Mouse (Mus musculus) kidney, embryonic 15.5 days (tissue): Measurements from ENCODE around the gene Rasgrf1. TPM values are rescaled to one million over a fixed set of nuclear protein-coding genes. Genes with fewer than 3 reads are reported as not detected.

Experiments
- ATAC-seq: fragments of 200-750 bp; cut with Nextera tagmentation; replicated peaks from 2 replicates; pipeline ENCODE4 v1.8.0; 2017; ENCODE audit warnings: moderate TSS enrichment; ENCODE audit not compliant: low FRiP score
- H3K27ac ChIP-seq: fragments of 300-500 bp; sonication (generic); 2 replicates; pipeline ENCODE4 v1.5.1; 2015; ENCODE audit warnings: mild to moderate bottlenecking, inconsistent platforms
- H3K27me3 ChIP-seq: fragments of 300-500 bp; sonication (generic); 2 replicates; pipeline ENCODE4 v1.6.1; 2015; ENCODE audit warnings: inconsistent platforms
- H3K36me3 ChIP-seq: fragments of 300-500 bp; sonication (generic); 2 replicates; pipeline ENCODE4 v1.6.1; 2015; ENCODE audit warnings: inconsistent platforms
- H3K4me1 ChIP-seq: fragments of 300-500 bp; sonication (generic); 2 replicates; pipeline ENCODE4 v1.6.1; 2015; ENCODE audit warnings: inconsistent platforms
- H3K4me2 ChIP-seq: fragments of 300-500 bp; sonication (generic); 2 replicates; pipeline ENCODE4 v1.6.1; 2015; ENCODE audit warnings: moderate library complexity, mild to moderate bottlenecking, inconsistent platforms
- H3K4me3 ChIP-seq: fragments of 300-500 bp; sonication (generic); replicated peaks from 2 replicates; pipeline ENCODE4 v1.5.1; 2015; ENCODE audit warnings: mild to moderate bottlenecking, inconsistent platforms
- H3K9ac ChIP-seq: fragments of 300-500 bp; sonication (generic); 2 replicates; pipeline ENCODE4 v1.6.1; 2015; ENCODE audit warnings: mild to moderate bottlenecking, inconsistent platforms
- H3K9me3 ChIP-seq: fragments of 300-500 bp; sonication (generic); replicated peaks from 2 replicates; pipeline ENCODE4 v1.6.1; 2016; ENCODE audit warnings: inconsistent platforms
- WGBS: fragments of 180-500 bp; shearing (Covaris S2); methylation state at CpG from one replicate; pipeline ENCODE4 v1.1.7; 2015; ENCODE audit warnings: mixed read lengths; 5-methylcytosine and 5-hydroxymethylcytosine counted together
- polyA plus RNA-seq: library from polyadenylated mRNA; unstranded; fragments of >200 nt; fragmentation: Nextera tagmentation; extraction: Ambion mirVana; gene quantifications from 2 replicates; pipeline ENCODE4 v1.2.1, GENCODE M21; 2015

The Rasgrf1 gene
- polyA plus RNA-seq, result 0.08 and 0.14 TPM in 2 replicates

DNA sequence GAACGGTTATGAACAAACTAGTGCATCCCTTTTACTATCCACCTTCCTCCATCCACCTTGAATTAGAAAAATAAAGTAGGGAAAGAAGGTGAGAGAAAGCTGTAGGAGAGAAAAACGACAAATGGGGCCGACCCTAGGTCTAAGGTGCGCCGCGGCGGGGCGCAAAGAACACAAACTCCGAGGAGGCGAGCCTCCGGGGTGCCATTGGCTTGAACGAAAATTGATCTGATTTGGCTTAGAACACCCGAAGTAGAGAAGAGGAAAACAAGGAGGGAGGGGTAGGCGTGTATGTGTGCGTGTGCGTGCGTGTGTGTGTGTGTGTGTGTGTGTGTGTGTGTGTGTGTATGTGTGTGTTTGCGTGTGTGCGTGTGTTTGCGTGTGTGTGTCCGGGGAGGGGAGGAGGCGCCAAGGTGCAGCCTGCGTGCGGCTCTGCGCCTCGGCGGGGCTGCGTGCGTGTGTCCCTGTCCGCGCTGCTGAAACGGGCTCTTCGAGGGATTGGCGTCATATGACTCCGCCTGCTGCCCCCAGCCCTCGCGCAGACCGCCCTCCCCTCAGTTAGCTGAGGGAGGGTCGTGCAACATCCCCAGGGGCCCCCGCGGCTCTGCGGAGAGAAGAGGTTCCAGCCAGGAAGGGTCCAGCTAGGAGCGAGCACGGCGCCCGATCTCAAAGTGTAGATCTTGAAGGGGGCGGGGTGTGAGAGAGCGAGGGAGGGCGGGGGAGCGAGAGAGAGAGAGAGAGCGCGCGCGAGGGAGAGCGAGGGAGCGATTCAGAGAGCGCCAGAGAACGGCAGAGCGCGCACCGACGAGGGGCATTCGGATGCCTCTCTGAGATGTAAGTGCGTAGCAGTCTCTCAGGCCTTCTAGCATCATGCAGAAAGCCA is at the start of gene Rasgrf1:
TSS of gene Rasgrf1 (plus strand) at position 778 of the 880 bp plus-strand sequence.
- Histone ChIP-seq H3K27me3 (peaks cover 93% of the 10 kb centered on the region), H3K36me3 (no peaks in the 10 kb centered on the region), H3K27ac (no peak within 1 kb of the TSS), H3K4me1 (peaks cover 27% of the 10 kb centered on the region), H3K9ac (no peak within 1 kb of the TSS), H3K4me2 (peak within 1 kb of the TSS; percentile 92), H3K9me3 (no peaks in the 10 kb centered on the region), H3K4me3 (peak within 1 kb of the TSS; percentile 51)
- WGBS, result 1% methylated on average over 60 of the region's 64 CpGs
- ATAC-seq, result peak; percentile 63

DNA sequence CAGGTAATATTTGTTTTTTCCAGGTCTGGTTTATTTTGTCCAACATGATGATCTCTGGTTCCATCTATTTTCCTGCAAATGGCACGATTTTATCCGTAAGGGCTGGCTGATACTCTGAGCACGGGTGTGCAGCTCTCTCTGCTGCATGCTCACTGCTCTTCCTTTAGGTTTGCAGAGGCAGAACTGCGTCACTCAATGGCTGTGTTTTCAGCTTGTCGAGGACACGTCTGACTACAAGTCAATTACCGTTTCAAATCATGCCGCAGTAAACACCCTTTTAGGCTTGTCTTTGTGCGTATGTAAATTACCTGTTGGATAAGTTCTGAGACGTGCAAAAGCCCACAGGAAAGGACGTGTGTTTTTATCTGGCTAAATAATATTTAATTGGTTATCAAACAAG is 49.6 kb upstream of the Rasgrf1 start:
- no peak for ATAC-seq
- no peak overlapping the region for H3K4me2 ChIP-seq
- 67% methylated on average over 11 of the region's 11 CpGs for WGBS
- H3K36me3 ChIP-seq, result no peaks in the 10 kb centered on the region
- no peak overlapping the region for H3K4me3 ChIP-seq
- no peak overlapping the region for H3K9ac ChIP-seq
- H3K9me3 ChIP-seq, result no peaks in the 10 kb centered on the region
- no peak overlapping the region for H3K27ac ChIP-seq
- no peaks in the 10 kb centered on the region for H3K4me1 ChIP-seq
- H3K27me3 ChIP-seq, result peaks cover 4% of the 10 kb centered on the region; the same call in 1 of the 2 replicates

DNA sequence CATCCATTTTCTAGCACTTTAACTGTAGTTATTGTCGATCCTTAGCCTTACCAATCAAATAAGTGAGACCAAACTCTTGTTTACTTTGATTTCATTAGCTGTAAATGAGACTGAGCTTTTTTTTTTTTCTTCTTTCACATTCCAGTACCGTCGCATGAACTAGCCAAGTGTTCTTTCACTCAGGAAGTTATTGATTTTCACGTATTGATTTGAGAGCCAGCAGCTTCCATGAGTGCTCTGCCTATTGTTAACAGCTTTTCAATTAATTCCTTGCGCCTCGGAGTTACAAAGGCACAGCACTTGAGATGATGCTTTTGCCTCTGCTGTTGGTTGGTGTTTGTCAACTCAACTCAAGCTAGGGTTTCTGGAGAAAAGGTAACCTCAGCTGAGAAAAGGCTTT is 49.1 kb upstream of the Rasgrf1 start:
- WGBS, result 73% methylated on average over 6 of the region's 6 CpGs
- Histone ChIP-seq H3K4me1 (no peaks in the 10 kb centered on the region), H3K27me3 (peaks cover 5% of the 10 kb centered on the region; the same call in 1 of the 2 replicates), H3K9me3 (no peaks in the 10 kb centered on the region), H3K27ac (no peak overlapping the region), H3K36me3 (no peaks in the 10 kb centered on the region), H3K4me2 (no peak overlapping the region), H3K9ac (no peak overlapping the region), H3K4me3 (no peak overlapping the region)
- no peak for ATAC-seq

DNA sequence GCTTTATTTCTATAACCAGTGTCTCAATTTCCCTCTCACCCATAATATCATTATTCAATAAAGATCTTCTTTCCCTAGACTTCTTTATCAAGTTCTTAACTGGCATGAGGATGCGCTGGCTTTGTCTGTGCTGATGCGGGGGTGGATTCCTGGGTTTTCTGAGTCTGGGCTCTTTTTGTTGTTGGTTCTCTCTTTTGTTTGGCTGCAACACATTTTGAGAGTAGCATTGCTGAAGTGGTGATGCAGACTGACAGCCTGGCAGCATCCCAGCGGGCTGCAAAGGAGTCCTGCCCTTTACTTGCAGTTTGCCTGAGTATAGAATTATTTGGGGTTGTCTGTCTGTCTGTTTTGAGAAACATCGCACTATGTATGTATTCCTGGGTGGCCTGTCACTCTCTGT is 42.6 kb upstream of the Rasgrf1 start:
- 38% methylated on average over 4 of the region's 4 CpGs for WGBS
- H3K27ac ChIP-seq, result no peak overlapping the region
- no peak overlapping the region for H3K4me3 ChIP-seq
- 0 out of 2 replicates have a peak, but pooled peaks cover 4% of the 10 kb centered on the region for H3K4me1 ChIP-seq
- no peaks in the 10 kb centered on the region for H3K9me3 ChIP-seq
- no peak overlapping the region for H3K4me2 ChIP-seq
- no peaks in the 10 kb centered on the region for H3K36me3 ChIP-seq
- H3K9ac ChIP-seq, result no peak overlapping the region
- ATAC-seq, result no peak
- peaks cover 61% of the 10 kb centered on the region for H3K27me3 ChIP-seq

DNA sequence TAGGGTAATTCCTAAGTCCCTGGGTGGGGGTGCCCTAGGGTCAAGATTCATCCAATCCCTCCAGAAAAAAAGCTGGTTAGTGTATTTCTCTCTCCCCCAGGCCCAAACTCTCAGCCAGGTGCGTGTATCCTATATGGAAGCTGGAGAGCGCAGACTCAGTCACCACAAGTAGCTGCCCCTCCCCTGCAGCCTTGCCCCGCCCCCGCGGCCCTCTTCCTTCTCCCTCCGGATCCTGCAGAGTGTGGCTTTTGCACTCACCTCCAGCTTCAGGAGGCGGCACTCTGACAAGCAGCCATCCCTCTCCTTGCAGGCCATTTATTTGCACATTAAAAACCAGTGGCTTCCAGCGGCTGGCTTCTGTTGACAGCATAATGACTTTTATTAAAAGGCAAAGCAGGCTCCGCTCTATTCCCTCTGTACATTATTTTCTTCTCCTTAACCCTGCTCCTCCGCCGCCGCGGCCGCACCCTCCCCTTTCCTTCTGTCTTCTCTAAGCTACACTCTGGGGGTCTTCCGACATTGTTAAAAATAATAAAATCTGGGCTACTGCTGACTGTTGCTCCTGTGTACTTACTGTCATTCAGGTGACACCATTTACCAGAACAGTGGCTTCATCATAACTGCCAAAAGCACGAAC is 41.5 kb upstream of the Rasgrf1 start:
- peak; percentile 80 for ATAC-seq
- H3K36me3 ChIP-seq, result no peaks in the 10 kb centered on the region
- no peak overlapping the region for H3K27ac ChIP-seq
- 3% methylated on average over 16 of the region's 16 CpGs for WGBS
- H3K9me3 ChIP-seq, result no peaks in the 10 kb centered on the region
- H3K9ac ChIP-seq, result no peak overlapping the region
- peak overlapping the region; percentile 22 for H3K4me3 ChIP-seq
- H3K4me2 ChIP-seq, result peak overlapping the region; percentile 40
- H3K27me3 ChIP-seq, result peaks cover 72% of the 10 kb centered on the region
- 0 out of 2 replicates have a peak, but pooled peaks cover 4% of the 10 kb centered on the region for H3K4me1 ChIP-seq

DNA sequence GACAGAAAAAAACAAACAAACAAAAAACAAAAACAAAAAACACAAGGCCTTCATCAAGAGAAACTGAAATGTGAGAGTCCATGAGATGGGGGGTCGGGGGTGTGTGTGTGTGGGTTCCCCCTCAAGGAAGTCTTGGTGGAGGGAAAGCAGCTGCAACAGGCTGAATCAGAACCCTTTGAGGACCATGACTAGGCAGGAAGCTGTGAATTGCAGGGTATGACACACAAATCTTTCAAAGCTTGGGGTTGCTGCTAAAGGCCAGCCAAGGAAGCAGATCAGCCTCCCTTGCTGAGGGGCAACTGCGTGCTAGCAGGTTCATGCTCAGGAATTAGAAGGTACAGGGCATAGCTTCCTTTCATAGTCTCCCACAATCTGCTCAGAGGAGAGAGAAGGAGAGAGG is 40.1 kb upstream of the Rasgrf1 start:
- ATAC-seq, result no peak
- WGBS, result 13% methylated on average over 2 of the region's 2 CpGs

DNA sequence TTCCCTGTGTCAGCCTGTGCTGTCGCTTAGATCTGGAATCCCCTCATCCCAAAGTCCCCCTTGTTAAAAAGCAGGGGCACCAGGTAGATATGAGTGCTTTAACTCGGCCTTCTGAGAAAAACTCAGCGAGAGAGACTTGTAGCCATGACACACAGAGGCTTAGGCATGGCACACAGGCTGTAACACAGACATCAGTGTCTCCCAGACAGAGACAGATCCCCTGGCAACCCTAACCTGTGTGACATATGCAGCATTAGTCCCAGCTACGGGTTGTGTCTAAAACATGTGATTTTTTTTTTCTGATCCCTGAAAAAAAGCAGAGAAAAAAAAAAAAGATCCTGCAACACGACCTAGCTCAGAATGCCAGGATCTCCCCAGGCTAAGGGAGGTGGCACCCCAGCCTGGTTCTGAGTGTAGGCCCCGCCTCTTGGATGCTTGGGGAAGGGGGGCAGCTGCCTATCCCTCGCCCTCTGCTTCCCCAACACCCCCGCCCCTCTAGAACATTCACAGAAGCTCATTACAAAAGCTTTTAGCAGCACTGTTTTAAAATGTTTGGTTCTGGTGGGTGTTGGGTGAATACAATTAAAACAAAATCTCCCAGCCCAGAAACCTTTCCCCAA is 39.1 kb upstream of the Rasgrf1 start:
- no peak overlapping the region for H3K9ac ChIP-seq
- H3K27ac ChIP-seq, result no peak overlapping the region
- H3K9me3 ChIP-seq, result no peaks in the 10 kb centered on the region
- WGBS, result 12% methylated on average over 8 of the region's 8 CpGs
- no peak for ATAC-seq
- no peaks in the 10 kb centered on the region for H3K36me3 ChIP-seq
- peaks cover 91% of the 10 kb centered on the region for H3K27me3 ChIP-seq
- no peak overlapping the region for H3K4me3 ChIP-seq
- no peak overlapping the region for H3K4me2 ChIP-seq
- H3K4me1 ChIP-seq, result 0 out of 2 replicates have a peak, but pooled peaks cover 4% of the 10 kb centered on the region

More for the DNA sequence above, 40.1 kb upstream of the Rasgrf1 start:
- H3K36me3 ChIP-seq, result no peaks in the 10 kb centered on the region
- no peak overlapping the region for H3K4me2 ChIP-seq
- H3K9ac ChIP-seq, result no peak overlapping the region
- no peak overlapping the region for H3K4me3 ChIP-seq
- H3K27me3 ChIP-seq, result peaks cover 85% of the 10 kb centered on the region
- H3K9me3 ChIP-seq, result no peaks in the 10 kb centered on the region
- H3K27ac ChIP-seq, result no peak overlapping the region
- H3K4me1 ChIP-seq, result 0 out of 2 replicates have a peak, but pooled peaks cover 4% of the 10 kb centered on the region

DNA sequence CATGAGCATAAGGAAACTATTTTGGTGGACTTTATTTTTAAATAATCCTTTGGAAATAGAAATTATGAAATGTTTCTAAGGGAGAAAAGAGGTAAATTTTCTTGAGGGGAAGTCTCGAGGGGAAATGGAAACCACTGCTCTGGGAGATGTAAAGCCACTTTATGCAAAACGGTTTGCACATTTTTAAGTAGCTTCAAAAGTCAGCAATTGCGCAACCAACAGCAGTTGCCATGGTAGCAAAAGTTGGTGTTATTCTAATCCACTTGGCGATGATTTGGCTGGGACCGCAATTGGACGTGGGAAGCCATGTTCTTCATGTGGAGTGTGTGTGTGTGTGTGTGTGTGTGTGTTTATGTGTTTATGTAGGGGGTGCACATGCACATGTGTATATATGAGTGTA is 37.6 kb upstream of the Rasgrf1 start:
- peaks cover 93% of the 10 kb centered on the region for H3K27me3 ChIP-seq

DNA sequence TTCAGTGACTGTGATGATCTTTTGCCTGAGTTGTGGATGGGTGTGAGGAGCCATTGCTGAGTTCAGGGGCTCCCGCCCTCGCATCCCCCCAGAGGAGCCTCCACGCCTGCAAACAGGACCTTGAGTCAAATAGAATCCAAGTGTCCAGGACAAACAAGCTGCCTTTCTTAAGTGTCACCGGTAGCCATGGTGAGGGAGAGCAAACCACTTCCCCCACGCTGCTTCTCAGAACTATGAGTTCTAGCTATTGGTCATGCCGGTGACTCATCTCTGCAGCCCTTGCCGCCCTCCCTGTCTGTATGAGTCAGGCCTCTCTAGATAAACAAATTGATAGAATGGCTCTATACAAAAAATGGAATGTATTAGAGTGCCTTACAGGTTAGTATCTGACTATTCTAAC is 35.3 kb upstream of the Rasgrf1 start:
- Histone ChIP-seq H3K4me2 (no peak overlapping the region), H3K27ac (no peak overlapping the region), H3K9me3 (peaks cover 6% of the 10 kb centered on the region; the same call in 1 of the 2 replicates), H3K27me3 (peaks cover 93% of the 10 kb centered on the region), H3K4me3 (no peak overlapping the region), H3K9ac (no peak overlapping the region), H3K4me1 (no peaks in the 10 kb centered on the region), H3K36me3 (no peaks in the 10 kb centered on the region)
- ATAC-seq, result no peak
- WGBS, result 51% methylated on average over 7 of the region's 7 CpGs

More for the DNA sequence above, 37.6 kb upstream of the Rasgrf1 start:
- 80% methylated on average over 6 of the region's 6 CpGs for WGBS
- H3K27ac ChIP-seq, result no peak overlapping the region
- H3K9me3 ChIP-seq, result no peaks in the 10 kb centered on the region
- no peaks in the 10 kb centered on the region for H3K36me3 ChIP-seq
- no peak overlapping the region for H3K4me2 ChIP-seq
- no peak overlapping the region for H3K9ac ChIP-seq
- 0 out of 2 replicates have a peak, but pooled peaks cover 4% of the 10 kb centered on the region for H3K4me1 ChIP-seq
- no peak for ATAC-seq
- no peak overlapping the region for H3K4me3 ChIP-seq

DNA sequence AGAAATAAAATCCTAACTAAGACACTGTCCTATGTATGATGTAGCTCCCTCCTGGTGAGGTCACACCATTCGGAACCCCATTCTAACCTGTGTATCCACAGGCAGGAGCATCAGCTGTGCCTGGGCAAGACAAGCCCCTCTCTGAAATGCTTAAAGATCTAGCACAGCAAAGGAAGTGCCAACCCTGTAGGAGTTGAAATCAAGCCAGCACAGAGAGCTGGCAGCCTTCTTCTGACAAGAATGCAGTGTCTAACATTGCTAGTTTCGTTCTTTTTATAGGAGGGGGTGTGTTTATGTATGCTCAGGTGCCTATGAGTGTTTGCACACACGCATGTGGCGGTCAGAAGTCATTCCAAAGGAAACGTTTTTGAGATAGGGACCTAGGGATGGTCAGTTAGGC is 34.2 kb upstream of the Rasgrf1 start:
- H3K36me3 ChIP-seq, result no peaks in the 10 kb centered on the region
- no peak overlapping the region for H3K9ac ChIP-seq
- H3K9me3 ChIP-seq, result peaks cover 6% of the 10 kb centered on the region; the same call in 1 of the 2 replicates
- no peaks in the 10 kb centered on the region for H3K4me1 ChIP-seq
- no peak overlapping the region for H3K4me2 ChIP-seq
- no peak for ATAC-seq
- 58% methylated on average over 5 of the region's 5 CpGs for WGBS
- H3K4me3 ChIP-seq, result no peak overlapping the region
- peaks cover 88% of the 10 kb centered on the region for H3K27me3 ChIP-seq
- no peak overlapping the region for H3K27ac ChIP-seq

DNA sequence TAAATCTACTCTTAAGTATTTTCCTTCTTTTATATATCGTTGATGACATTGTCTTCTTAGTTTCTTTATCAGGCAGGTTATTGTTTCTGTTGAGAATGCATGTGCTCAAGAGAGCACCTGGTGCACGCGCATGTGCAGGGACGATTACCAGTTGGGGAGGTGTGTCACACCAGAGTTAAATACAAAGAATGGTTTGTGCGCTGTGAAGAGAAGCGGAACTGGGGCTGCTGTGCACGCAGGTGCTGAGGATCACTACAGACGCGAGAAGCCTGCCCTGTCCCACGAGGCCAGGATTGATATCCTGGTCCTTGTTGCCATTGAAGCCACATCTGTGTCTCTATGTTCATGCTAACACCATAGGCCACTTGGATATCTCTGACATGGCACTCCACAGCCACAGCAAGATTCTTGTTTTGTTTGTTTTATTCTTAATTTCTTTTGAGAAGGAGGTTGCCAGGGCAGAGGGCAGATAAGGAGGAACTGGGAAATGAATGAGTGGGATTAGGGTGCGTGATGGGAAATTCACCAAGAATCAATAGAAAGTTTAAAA is 31.2 kb upstream of the Rasgrf1 start:
- no peak overlapping the region for H3K9ac ChIP-seq
- no peak overlapping the region for H3K27ac ChIP-seq
- H3K27me3 ChIP-seq, result peaks cover 80% of the 10 kb centered on the region
- no peak for ATAC-seq
- no peaks in the 10 kb centered on the region for H3K4me1 ChIP-seq
- WGBS, result 53% methylated on average over 11 of the region's 11 CpGs
- peaks cover 6% of the 10 kb centered on the region; the same call in 1 of the 2 replicates for H3K9me3 ChIP-seq
- no peak overlapping the region for H3K4me2 ChIP-seq
- no peaks in the 10 kb centered on the region for H3K36me3 ChIP-seq
- H3K4me3 ChIP-seq, result no peak overlapping the region
